Mouse (Mus musculus) heart, embryonic 11.5 days (tissue): Measurements from ENCODE around the gene Tent4a. TPM values are rescaled to one million over a fixed set of nuclear protein-coding genes. Genes with fewer than 3 reads are reported as not detected.

Experiments
- ATAC-seq: fragments of 200-750 bp; cut with Nextera tagmentation; replicated peaks from 2 replicates; pipeline ENCODE4 v1.8.0; 2017; ENCODE audit warnings: moderate library complexity; ENCODE audit not compliant: insufficient number of reproducible peaks, low FRiP score, low TSS enrichment
- H3K27ac ChIP-seq: fragments of 300-500 bp; sonication (generic); 2 replicates; pipeline ENCODE4 v1.5.1; 2014; ENCODE audit warnings: mild to moderate bottlenecking, low read depth, low read length
- H3K27me3 ChIP-seq: fragments of 300-500 bp; sonication (generic); 2 replicates; pipeline ENCODE4 v1.6.1; 2014; ENCODE audit warnings: mild to moderate bottlenecking, low read length, mixed read lengths; ENCODE audit not compliant: control insufficient read depth, insufficient read depth
- H3K36me3 ChIP-seq: fragments of 300-500 bp; sonication (generic); 2 replicates; pipeline ENCODE4 v1.6.1; 2014; ENCODE audit warnings: mild to moderate bottlenecking, low read length, moderate library complexity, mixed read lengths; ENCODE audit not compliant: control insufficient read depth, insufficient read depth
- H3K4me1 ChIP-seq: fragments of 300-500 bp; sonication (generic); 2 replicates; pipeline ENCODE4 v1.6.1; 2014; ENCODE audit warnings: low read length; ENCODE audit not compliant: control insufficient read depth, insufficient read depth
- H3K4me2 ChIP-seq: fragments of 300-500 bp; sonication (generic); 2 replicates; pipeline ENCODE4 v1.6.1; 2014; ENCODE audit warnings: mild to moderate bottlenecking, moderate library complexity
- H3K4me3 ChIP-seq: fragments of 300-500 bp; sonication (generic); 2 replicates; pipeline ENCODE4 v1.5.1; 2014; ENCODE audit warnings: low read depth, low read length
- H3K9ac ChIP-seq: fragments of 300-500 bp; sonication (generic); 2 replicates; pipeline ENCODE4 v1.6.1; 2014; ENCODE audit warnings: mild to moderate bottlenecking, low read depth, low read length, moderate library complexity
- H3K9me3 ChIP-seq: fragments of 300-500 bp; sonication (generic); replicated peaks from 2 replicates; pipeline ENCODE4 v1.6.1; 2016; ENCODE audit warnings: low read length; ENCODE audit not compliant: control insufficient read depth
- WGBS: fragments of 180-500 bp; shearing (Covaris S2); extraction: QIAGEN DNeasy Blood & Tissue Kit; methylation state at CpG from one replicate; pipeline ENCODE4 v1.1.7; 2014; ENCODE audit not compliant: insufficient replicate concordance; 5-methylcytosine and 5-hydroxymethylcytosine counted together
- polyA plus RNA-seq: library from polyadenylated mRNA; unstranded; fragments of >200 nt; fragmentation: Nextera tagmentation; extraction: Ambion mirVana; gene quantifications from 2 replicates; pipeline ENCODE4 v1.2.1, GENCODE M21; 2014

Gene Tent4a
- polyA plus RNA-seq, 1 experiment from 2014 or later, result 5.1 TPM

DNA sequence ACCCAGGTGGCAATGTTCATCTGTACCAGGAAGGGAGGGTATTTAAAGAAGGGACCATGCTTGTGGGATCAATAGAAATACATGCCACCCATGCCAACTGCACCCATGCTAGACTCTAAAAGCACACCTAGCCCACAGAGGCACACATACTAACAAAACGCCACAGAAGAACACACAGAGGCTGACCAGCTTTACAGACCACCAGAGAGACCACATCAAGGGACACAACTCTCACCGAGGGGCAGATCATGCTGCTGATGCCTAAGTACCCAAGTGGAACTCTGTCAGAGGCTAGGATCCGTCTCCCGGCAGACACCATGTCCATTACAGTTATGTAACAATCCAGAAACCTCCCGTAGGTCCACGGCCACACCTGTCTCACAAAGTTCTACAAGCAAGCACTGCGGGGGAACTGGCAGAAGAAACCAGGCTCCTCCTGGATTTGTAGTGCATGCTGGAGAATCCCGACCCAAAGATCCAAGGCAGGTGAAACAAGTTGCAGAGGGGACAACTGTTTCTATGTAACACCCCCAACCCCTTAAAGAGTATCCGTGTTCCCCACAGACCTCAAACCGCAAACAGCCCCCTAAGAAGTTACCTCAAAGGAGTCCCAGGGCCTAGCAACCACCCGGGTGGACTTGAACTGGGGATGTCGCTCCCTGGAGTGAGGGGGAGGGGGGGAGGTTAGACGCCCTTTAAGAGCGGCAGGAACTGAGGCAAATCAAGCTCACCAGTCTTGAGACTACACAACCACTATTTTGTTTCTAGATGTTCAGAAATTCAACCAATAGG is 2.1 kb downstream of the Tent4a start:
- WGBS, result 24% methylated on average over 14 of the region's 14 CpGs
- H3K27me3 ChIP-seq, result no peaks in the 10 kb centered on the region
- ATAC-seq, result no peak
- H3K4me1 ChIP-seq, result peaks cover 40% of the 10 kb centered on the region
- H3K36me3 ChIP-seq, result no peaks in the 10 kb centered on the region
- H3K9me3 ChIP-seq, result no peaks in the 10 kb centered on the region
- peak overlapping the region; percentile 44 for H3K9ac ChIP-seq
- peak overlapping the region; percentile 77 for H3K4me2 ChIP-seq
- H3K4me3 ChIP-seq, result peak overlapping the region; percentile 93
- no peak overlapping the region for H3K27ac ChIP-seq

DNA sequence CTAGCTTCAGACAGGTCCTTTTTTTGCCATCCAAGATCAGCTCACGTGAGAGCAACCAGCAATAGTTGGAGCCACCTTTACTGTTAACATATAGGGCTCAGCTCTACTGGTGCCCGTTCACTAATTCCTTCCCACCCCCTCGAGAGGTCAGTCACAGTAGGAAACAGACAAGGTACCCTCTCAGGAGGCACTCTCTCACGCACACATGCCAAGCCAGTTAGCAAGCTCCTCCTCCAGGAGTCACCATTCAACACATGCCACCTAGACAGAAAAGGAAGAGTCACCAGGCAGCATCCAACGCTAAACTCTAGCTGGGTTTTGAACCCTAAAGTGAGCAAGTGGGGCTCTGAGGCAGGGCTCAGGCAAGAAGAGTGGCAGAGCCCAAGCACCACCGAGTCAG is 3.0 kb downstream of the Tent4a start:
- no peaks in the 10 kb centered on the region for H3K36me3 ChIP-seq
- no peaks in the 10 kb centered on the region for H3K9me3 ChIP-seq
- H3K4me2 ChIP-seq, result peak overlapping the region; percentile 77
- WGBS, result 53% methylated on average over 6 of the region's 6 CpGs
- no peak for ATAC-seq
- no peaks in the 10 kb centered on the region for H3K27me3 ChIP-seq
- no peak overlapping the region for H3K9ac ChIP-seq
- peak overlapping the region; percentile 93; the same call in 1 of the 2 replicates for H3K4me3 ChIP-seq
- H3K27ac ChIP-seq, result no peak overlapping the region
- H3K4me1 ChIP-seq, result peaks cover 42% of the 10 kb centered on the region

DNA sequence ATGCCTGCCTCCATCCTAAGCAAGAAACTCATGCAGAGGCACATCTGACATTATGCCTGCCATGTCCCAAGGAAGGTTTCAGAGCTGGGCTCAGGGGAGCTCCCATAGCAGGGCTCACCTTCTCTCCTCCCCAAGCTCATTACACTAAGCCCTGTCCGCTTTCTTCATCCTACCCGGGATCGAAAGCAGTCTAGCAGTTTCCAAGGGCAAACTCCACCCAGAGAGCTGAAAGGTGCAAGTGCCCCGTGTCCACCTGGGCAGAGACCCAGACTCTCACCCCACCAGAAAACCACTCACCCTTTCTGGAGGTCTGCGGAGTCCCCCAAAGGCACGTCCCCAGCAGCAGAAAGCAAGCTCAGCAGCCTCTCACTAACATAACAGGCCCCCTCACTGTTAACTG is 3.5 kb downstream of the Tent4a start:
- 88% methylated on average over 6 of the region's 6 CpGs for WGBS
- H3K4me3 ChIP-seq, result no peak overlapping the region
- ATAC-seq, result no peak
- no peak overlapping the region for H3K27ac ChIP-seq
- no peak overlapping the region for H3K9ac ChIP-seq
- no peaks in the 10 kb centered on the region for H3K27me3 ChIP-seq
- H3K4me1 ChIP-seq, result peaks cover 44% of the 10 kb centered on the region
- no peaks in the 10 kb centered on the region for H3K9me3 ChIP-seq
- peak overlapping the region; percentile 77 for H3K4me2 ChIP-seq
- H3K36me3 ChIP-seq, result no peaks in the 10 kb centered on the region

- ATAC-seq, result no peak
- H3K4me2 ChIP-seq, result no peak overlapping the region
- no peaks in the 10 kb centered on the region for H3K36me3 ChIP-seq
- H3K9ac ChIP-seq, result no peak overlapping the region
- no peak overlapping the region for H3K27ac ChIP-seq
- H3K4me1 ChIP-seq, result peaks cover 46% of the 10 kb centered on the region
- no peaks in the 10 kb centered on the region for H3K27me3 ChIP-seq
- no peak overlapping the region for H3K4me3 ChIP-seq
- 82% methylated on average over 3 of the region's 3 CpGs for WGBS
- H3K9me3 ChIP-seq, result no peaks in the 10 kb centered on the region
Measured at GRCm38 (mm10) chr13:69530156-69530555, 4.3 kb downstream of the Tent4a start.

GRCm38 (mm10) chr13:69528531-69528930 is 5.9 kb downstream of the Tent4a start:
- no peak for ATAC-seq
- no peaks in the 10 kb centered on the region for H3K27me3 ChIP-seq
- H3K4me1 ChIP-seq, result peaks cover 57% of the 10 kb centered on the region
- H3K36me3 ChIP-seq, result no peaks in the 10 kb centered on the region
- no peaks in the 10 kb centered on the region for H3K9me3 ChIP-seq
- H3K27ac ChIP-seq, result no peak overlapping the region
- no peak overlapping the region for H3K9ac ChIP-seq
- H3K4me2 ChIP-seq, result no peak overlapping the region
- H3K4me3 ChIP-seq, result no peak overlapping the region
- 65% methylated on average over 7 of the region's 7 CpGs for WGBS

GRCm38 (mm10) chr13:69525867-69526266 is 8.6 kb downstream of the Tent4a start:
- H3K27ac ChIP-seq, result no peak overlapping the region
- H3K4me3 ChIP-seq, result no peak overlapping the region
- WGBS, result 69% methylated on average over 4 of the region's 4 CpGs
- no peak overlapping the region for H3K4me2 ChIP-seq
- ATAC-seq, result no peak
- H3K36me3 ChIP-seq, result no peaks in the 10 kb centered on the region
- H3K9me3 ChIP-seq, result no peaks in the 10 kb centered on the region
- H3K4me1 ChIP-seq, result peaks cover 54% of the 10 kb centered on the region
- H3K9ac ChIP-seq, result no peak overlapping the region
- no peaks in the 10 kb centered on the region for H3K27me3 ChIP-seq

DNA sequence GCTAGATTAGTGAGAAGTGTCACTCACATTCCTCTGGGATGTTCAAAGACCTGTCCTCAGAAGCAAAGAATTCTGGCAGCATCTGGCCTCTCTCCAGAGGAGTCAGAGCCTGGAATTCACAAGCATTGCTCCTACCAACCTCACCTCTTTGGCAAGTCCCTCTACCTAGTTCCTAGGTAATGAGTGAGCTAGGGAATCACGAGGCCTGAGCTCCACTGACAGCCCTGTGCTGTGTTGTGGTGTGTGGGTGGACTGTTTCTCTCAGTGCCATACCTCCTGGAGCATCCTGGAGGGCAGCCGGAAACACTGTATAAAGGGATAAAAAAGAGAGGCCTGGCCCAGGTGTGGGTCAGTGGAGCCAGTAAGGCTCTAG is 10.3 kb downstream of the Tent4a start:
- Histone ChIP-seq H3K4me1 (peaks cover 48% of the 10 kb centered on the region), H3K27ac (no peak overlapping the region), H3K9ac (no peak overlapping the region), H3K36me3 (no peaks in the 10 kb centered on the region), H3K4me3 (no peak overlapping the region), H3K4me2 (no peak overlapping the region), H3K27me3 (no peaks in the 10 kb centered on the region), H3K9me3 (no peaks in the 10 kb centered on the region)
- WGBS, result 54% methylated on average over 2 of the region's 2 CpGs
- ATAC-seq, result no peak

DNA sequence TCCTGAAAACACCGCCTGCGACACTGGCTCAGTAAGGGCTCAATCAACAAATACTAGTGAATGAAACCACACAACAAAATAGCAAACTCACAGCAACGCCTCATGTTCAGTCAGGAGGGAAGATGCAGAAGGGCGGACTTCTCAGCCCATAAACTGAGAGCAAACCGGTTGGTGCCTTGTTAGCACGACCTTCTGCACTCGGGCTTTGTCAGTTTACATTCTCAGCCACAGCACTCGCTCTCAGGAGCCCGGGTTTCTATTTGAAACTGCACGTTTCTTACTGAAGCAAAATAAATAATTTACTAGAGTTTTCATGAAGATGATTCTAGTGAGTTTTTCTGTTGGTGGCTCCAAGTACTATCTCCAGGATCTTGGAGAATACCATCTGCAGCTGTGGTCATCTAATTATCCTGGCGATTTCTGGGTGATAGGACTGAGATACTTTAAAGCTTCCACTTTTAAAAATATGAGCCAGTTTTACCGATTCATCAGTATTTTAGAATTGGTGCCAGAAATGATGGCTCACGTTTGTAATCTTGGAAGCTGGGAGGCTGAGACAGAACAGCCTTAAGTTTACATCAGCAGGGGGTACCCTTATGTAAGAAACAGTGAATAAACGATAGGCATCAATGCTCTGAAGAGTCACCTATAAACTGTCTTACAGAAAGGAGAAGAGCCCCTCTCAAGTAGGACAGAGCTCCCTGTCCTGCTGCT is 10.8 kb downstream of the Tent4a start:
- H3K9me3 ChIP-seq, result no peaks in the 10 kb centered on the region
- no peak overlapping the region for H3K4me3 ChIP-seq
- WGBS, result 64% methylated on average over 14 of the region's 14 CpGs
- H3K27me3 ChIP-seq, result no peaks in the 10 kb centered on the region
- no peak overlapping the region for H3K4me2 ChIP-seq
- ATAC-seq, result no peak
- no peak overlapping the region for H3K27ac ChIP-seq
- H3K36me3 ChIP-seq, result no peaks in the 10 kb centered on the region
- peaks cover 45% of the 10 kb centered on the region for H3K4me1 ChIP-seq
- H3K9ac ChIP-seq, result no peak overlapping the region
